Mouse (Mus musculus): ENCODE measurements around the gene Grk6.

DNA sequence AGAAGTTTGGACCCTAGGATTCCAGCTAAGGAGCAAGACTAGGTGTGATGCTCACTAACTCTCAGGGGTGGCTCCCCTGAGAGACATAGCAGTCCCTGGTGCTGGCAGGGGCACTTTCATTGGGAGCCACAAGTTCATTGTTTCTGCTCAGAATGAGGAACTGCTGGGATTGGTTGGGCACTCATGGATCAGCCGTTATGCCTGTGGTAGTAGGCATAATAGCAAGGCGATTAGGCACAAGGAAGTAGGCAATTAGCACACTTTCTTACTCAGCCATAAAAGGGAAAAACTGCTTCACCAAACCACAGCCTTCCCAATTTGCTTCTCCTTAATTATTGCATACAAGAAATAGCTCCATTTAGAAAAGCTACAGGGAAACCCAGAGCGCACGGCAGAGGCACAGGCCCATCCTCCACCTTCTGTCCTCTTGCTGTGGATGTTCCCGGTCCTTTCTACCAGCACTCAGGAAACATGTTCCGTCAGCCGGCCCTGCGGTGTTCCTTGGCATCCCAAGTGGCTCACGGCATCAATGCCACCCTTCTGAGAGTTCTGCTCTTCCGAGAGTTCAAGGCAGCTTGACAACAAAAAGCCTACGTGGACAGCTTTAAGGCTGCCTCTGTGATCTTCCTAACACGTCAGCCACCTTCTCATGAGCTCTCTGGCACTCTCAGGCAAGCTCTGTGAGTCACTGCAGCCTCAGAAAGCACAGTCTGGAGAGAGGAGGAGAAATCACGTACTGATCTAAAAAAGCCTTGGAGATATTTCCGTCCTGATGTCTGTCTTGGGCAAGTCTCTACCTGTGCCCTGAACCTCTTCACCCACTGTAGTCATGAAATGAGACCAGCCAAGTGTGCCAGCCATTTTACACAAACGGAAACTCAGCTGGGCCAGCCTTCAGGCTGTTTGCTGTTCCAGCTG is 40.7 kb upstream of the Grk6 start:
- TF ChIP-seq EP300 (IDR thresholded peaks at IDR 0.05; ENCODE audit: low read depth) (no peak), CTCF (IDR thresholded peaks at IDR 0.05; ENCODE audit: low read depth) (no peak)

Data from heart, postnatal 0 days (tissue).